Mouse (Mus musculus) forebrain, embryonic 15.5 days (tissue): ENCODE measurements around the gene Sf3a2. TPM values are rescaled to one million over a fixed set of nuclear protein-coding genes. Genes with fewer than 3 reads are reported as not detected.
A peak's percentile ranks its signal among the peaks of the same experiment; 100 is the strongest.

Experiments used
- ATAC-seq: fragments of 200-750 bp; cut with Nextera tagmentation; replicated peaks from 2 replicates; pipeline ENCODE4 v1.8.0; 2017; ENCODE audit warnings: mild to moderate bottlenecking, moderate TSS enrichment, moderate library complexity
- H3K27ac ChIP-seq: fragments of 300-500 bp; sonication (generic); replicated peaks from 2 replicates; pipeline ENCODE4 v1.5.1; 2015; ENCODE audit warnings: mild to moderate bottlenecking, inconsistent platforms
- H3K27me3 ChIP-seq: fragments of 300-500 bp; sonication (generic); 2 replicates; pipeline ENCODE4 v1.6.1; 2015; ENCODE audit warnings: inconsistent platforms
- H3K36me3 ChIP-seq: fragments of 300-500 bp; sonication (generic); 2 replicates; pipeline ENCODE4 v1.6.1; 2015; ENCODE audit warnings: mild to moderate bottlenecking, inconsistent platforms
- H3K4me1 ChIP-seq: fragments of 300-500 bp; sonication (generic); 2 replicates; pipeline ENCODE4 v1.6.1; 2015; ENCODE audit warnings: inconsistent platforms
- H3K4me2 ChIP-seq: fragments of 300-500 bp; sonication (generic); replicated peaks from 2 replicates; pipeline ENCODE4 v1.6.1; 2015; ENCODE audit warnings: mild to moderate bottlenecking, inconsistent platforms
- H3K4me3 ChIP-seq: fragments of 300-500 bp; sonication (generic); 2 replicates; pipeline ENCODE4 v1.5.1; 2015; ENCODE audit warnings: mild to moderate bottlenecking, inconsistent platforms
- H3K9ac ChIP-seq: fragments of 300-500 bp; sonication (generic); replicated peaks from 2 replicates; pipeline ENCODE4 v1.6.1; 2015; ENCODE audit warnings: mild to moderate bottlenecking, inconsistent platforms
- H3K9me3 ChIP-seq: fragments of 300-500 bp; sonication (generic); 2 replicates; pipeline ENCODE4 v1.6.1; 2016; ENCODE audit warnings: inconsistent platforms
- WGBS: fragments of 180-500 bp; shearing (Covaris S2); methylation state at CpG from one replicate; pipeline ENCODE4 v1.1.7; 2015; ENCODE audit warnings: mixed read lengths; 5-methylcytosine and 5-hydroxymethylcytosine counted together
- microRNA counts: library from miRNA; unstranded; fragments of <30 nt; microRNA quantifications from one replicate; lab custom pipeline; 2016
- microRNA-seq: library from miRNA; unstranded; fragments of <30 nt; microRNA quantifications from one replicate; pipeline ENCODE4, GENCODE M21; 2016
- polyA plus RNA-seq: library from polyadenylated mRNA; unstranded; fragments of >200 nt; fragmentation: Nextera tagmentation; extraction: Ambion mirVana; gene quantifications from 2 replicates; pipeline ENCODE4 v1.2.1, GENCODE M21; 2015

Gene Sf3a2
- polyA plus RNA-seq, 1 experiment from 2014 or later, result 60.2 TPM

DNA sequence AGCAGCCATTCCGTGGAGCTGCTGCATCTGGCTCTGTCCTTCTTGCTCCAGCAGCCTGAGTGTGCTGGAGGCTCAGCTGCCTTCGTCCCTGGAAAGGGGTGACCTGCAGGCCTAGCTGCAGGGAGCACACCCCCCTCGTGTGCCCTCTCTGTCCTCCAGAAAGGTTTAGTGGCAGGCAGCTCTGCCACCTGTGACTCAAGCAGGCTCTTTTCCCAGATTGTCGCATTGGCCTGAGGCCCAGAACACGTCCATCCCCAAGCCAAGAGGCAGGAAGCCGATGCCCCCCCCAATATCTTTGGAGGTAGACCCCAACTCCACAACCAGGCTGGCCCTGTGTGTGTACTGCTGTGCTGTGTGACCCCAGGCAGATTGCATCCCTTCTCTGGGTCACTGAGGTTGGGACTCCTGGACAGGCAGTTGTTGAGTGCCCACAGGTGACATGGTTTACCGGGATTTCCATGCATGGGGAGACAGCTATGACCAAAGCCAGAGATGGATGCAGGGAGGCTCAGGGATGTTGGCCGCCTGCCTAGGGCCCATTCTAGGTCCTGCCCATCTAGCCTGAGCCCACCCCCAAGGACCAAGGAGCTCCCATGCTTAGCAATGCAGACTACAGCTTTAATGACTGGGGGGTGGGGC is 47.2 kb downstream of the Sf3a2 start:
- H3K4me3 ChIP-seq, result no peak overlapping the region
- peaks cover 16% of the 10 kb centered on the region for H3K4me1 ChIP-seq
- H3K4me2 ChIP-seq, result no peak overlapping the region
- no peak overlapping the region for H3K27ac ChIP-seq
- no peaks in the 10 kb centered on the region for H3K9me3 ChIP-seq
- peaks cover 26% of the 10 kb centered on the region for H3K27me3 ChIP-seq
- no peak overlapping the region for H3K9ac ChIP-seq
- 65% methylated on average over 8 of the region's 8 CpGs for WGBS
- H3K36me3 ChIP-seq, result peaks cover 3% of the 10 kb centered on the region; the same call in 1 of the 2 replicates
- ATAC-seq, result no peak

DNA sequence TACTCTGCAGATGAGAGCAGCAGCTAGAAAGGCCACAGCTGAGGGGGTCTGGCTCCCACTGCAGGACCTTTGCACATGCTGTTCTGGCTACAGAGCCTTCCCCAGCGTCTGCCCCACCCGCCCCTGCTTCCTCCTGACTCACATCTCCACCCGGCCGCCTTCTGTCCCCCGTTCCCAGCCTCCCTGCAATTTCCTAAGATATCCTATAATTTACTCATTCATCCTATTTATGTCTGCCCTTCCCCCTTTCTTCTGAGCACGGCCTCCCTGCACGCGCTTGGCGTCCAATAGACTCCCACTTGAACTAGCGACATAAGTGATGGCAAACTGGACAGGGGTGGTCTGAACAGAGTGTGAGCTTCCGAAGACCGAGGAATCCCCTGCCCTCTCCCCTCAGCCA is 47.7 kb downstream of the Sf3a2 start:
- Histone ChIP-seq H3K4me2 (no peak overlapping the region), H3K36me3 (peaks cover 7% of the 10 kb centered on the region; the same call in 1 of the 2 replicates), H3K9me3 (no peaks in the 10 kb centered on the region), H3K4me1 (peaks cover 16% of the 10 kb centered on the region), H3K27me3 (peaks cover 26% of the 10 kb centered on the region), H3K27ac (no peak overlapping the region), H3K4me3 (no peak overlapping the region), H3K9ac (no peak overlapping the region)
- no peak for ATAC-seq
- WGBS, result 71% methylated on average over 12 of the region's 12 CpGs

DNA sequence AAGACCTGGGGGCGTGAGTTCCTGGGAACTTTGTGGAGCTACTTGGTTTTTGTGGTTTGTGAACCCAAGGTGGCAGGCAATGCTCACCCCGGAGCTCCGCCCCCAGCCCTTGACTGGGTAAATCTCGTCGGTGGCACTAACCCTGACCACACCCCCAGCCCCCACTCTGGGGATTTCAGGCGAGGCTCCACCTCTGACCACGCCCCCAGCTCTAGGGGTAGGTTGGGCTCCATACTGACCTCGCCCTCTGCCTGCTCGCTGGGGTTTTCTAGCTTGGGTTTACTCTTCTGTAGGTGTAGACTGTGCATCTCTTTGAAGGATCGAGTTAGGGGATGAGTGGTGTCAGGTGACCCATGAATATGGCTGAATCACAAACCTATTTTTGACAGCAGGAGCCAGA is 50.6 kb downstream of the Sf3a2 start:
- no peaks in the 10 kb centered on the region for H3K9me3 ChIP-seq
- peaks cover 13% of the 10 kb centered on the region; the same call in 1 of the 2 replicates for H3K27me3 ChIP-seq
- ATAC-seq, result no peak
- H3K27ac ChIP-seq, result no peak overlapping the region
- 10% methylated on average over 10 of the region's 10 CpGs for WGBS
- H3K4me3 ChIP-seq, result no peak overlapping the region
- H3K9ac ChIP-seq, result no peak overlapping the region
- H3K36me3 ChIP-seq, result peaks cover 33% of the 10 kb centered on the region
- H3K4me1 ChIP-seq, result peaks cover 11% of the 10 kb centered on the region
- H3K4me2 ChIP-seq, result no peak overlapping the region

MicroRNAs within 50 kb of the gene (microRNA counts, 519-probe panel; counts per million panel counts)
- not detected for microRNA mmu-miR-1982 (lab: Ali Mortazavi, UCI)

Small RNAs within 50 kb of the gene (microRNA-seq; reads per million reads assigned to microRNA genes)
- 4.2 reads per million, percentile 15 among the genes with 10 or more reads in this experiment for gene Mir1982

Other genes with a start within 250 kb of the Sf3a2 start
- 31.3 and 32.9 TPM in 2 replicates for gene Rexo1, start 236.6 kb upstream of the Sf3a2 start, polyA plus RNA-seq
- gene Klf16, start 220.9 kb upstream of the Sf3a2 start, polyA plus RNA-seq, result 8.0 and 8.5 TPM in 2 replicates
- 118 and 120 TPM in 2 replicates for gene Abhd17a, start 207.9 kb upstream of the Sf3a2 start, polyA plus RNA-seq
- 66.8 and 68.2 TPM in 2 replicates for gene Scamp4, start 195.3 kb upstream of the Sf3a2 start, polyA plus RNA-seq
- gene Adat3, start 195.3 kb upstream of the Sf3a2 start, polyA plus RNA-seq, result 4.5 and 6.4 TPM in 2 replicates
- gene Gm49322, start 192.2 kb upstream of the Sf3a2 start, polyA plus RNA-seq, result 3.2 and 4.5 TPM in 2 replicates
- 117 and 126 TPM in 2 replicates for gene Csnk1g2, start 175.4 kb upstream of the Sf3a2 start, polyA plus RNA-seq
- gene Btbd2, start 141.1 kb upstream of the Sf3a2 start, polyA plus RNA-seq, result 83.4 and 87.5 TPM in 2 replicates
- gene Mknk2, start 120.1 kb upstream of the Sf3a2 start, polyA plus RNA-seq, result 60.9 and 64.8 TPM in 2 replicates
- gene Mob3a, start 96.2 kb upstream of the Sf3a2 start, polyA plus RNA-seq, result 52.6 and 55.1 TPM in 2 replicates
- 33.4 and 35.2 TPM in 2 replicates for gene Izumo4, start 96.0 kb upstream of the Sf3a2 start, polyA plus RNA-seq
- 98.9 and 103 TPM in 2 replicates for gene Ap3d1, start 55.9 kb upstream of the Sf3a2 start, polyA plus RNA-seq
- gene Dot1l, start 43.0 kb upstream of the Sf3a2 start, polyA plus RNA-seq, result 22.0 and 23.1 TPM in 2 replicates
- gene Plekhj1, start 428 bp downstream of the Sf3a2 start, polyA plus RNA-seq, result 140 and 154 TPM in 2 replicates
- 0.10 TPM in 2 replicates for gene Amh, start 7.0 kb downstream of the Sf3a2 start, polyA plus RNA-seq
- 0.31 TPM in 1 of 2 replicates, not detected in the other for gene Jsrp1, start 15.3 kb downstream of the Sf3a2 start, polyA plus RNA-seq
- 1,419 and 1,463 TPM in 2 replicates for gene Oaz1, start 28.5 kb downstream of the Sf3a2 start, polyA plus RNA-seq
- gene Lingo3, start 45.8 kb downstream of the Sf3a2 start, polyA plus RNA-seq, result 4.4 and 5.5 TPM in 2 replicates
- gene Lsm7, start 57.0 kb downstream of the Sf3a2 start, polyA plus RNA-seq, result 268 and 279 TPM in 2 replicates
- 58.7 and 61.0 TPM in 2 replicates for gene Sppl2b, start 57.1 kb downstream of the Sf3a2 start, polyA plus RNA-seq
- gene Tmprss9, start 73.7 kb downstream of the Sf3a2 start, polyA plus RNA-seq, result 0.06 and 0.15 TPM in 2 replicates
- 326 and 357 TPM in 2 replicates for gene Timm13, start 102.8 kb downstream of the Sf3a2 start, polyA plus RNA-seq
- 50.6 and 53.5 TPM in 2 replicates for gene Lmnb2, start 120.0 kb downstream of the Sf3a2 start, polyA plus RNA-seq
- gene Gadd45b, start 131.9 kb downstream of the Sf3a2 start, polyA plus RNA-seq, result 5.5 and 5.9 TPM in 2 replicates
- gene Gng7, start 216.7 kb downstream of the Sf3a2 start, polyA plus RNA-seq, result 30.8 and 32.1 TPM in 2 replicates
- 32.6 and 36.0 TPM in 2 replicates for gene Diras1, start 227.5 kb downstream of the Sf3a2 start, polyA plus RNA-seq
- 46.3 TPM in 2 replicates for gene Slc39a3, start 239.2 kb downstream of the Sf3a2 start, polyA plus RNA-seq